ENCODE assay signal across 31 mouse cellular contexts in the genomic region with DNA sequence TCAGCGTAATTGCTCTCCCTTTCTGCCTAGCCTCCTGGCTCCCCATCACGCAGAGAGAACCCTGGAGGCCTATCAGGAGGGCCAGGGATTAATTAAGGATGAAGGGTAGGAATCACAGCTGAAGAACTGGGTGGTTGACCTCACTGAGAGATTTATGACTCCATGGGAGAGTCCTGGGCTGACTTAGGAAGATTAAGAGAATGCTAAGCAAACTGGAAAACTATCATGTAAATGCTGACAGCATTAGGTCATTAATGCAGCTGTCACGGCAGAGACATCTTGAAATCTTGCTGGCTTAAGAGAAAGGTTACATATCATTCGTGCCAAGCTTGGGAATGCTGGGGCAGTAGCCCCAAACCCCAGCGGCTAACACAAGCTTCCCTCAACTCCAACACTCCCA.
DNase-seq lines count a peak whose midpoint lies in the region; ATAC-seq lines count a peak whose summit lies in the region.
"Had no signal": no experiment of that assay in that cellular context is flagged by ENCODE, and none has a peak within 500 bp of the region (broad histone marks: within the 10 kb centered on the region; RNA-seq: fewer than 3 reads in every experiment).

No protein-coding gene starts in this region.

- DNase-seq in embryonic facial prominence, embryonic 14.5 days (ENCODE audit: low spot score), result peak; percentile 44
- DNase-seq in embryonic facial prominence, embryonic 10.5 days (ENCODE audit: low spot score), result no peak
- DNase-seq in retina, postnatal 1 day, result peak; percentile 39
- no peak for DNase-seq in retina, embryonic 14.5 days (ENCODE audit: low spot score)
- DNase-seq in fat pad, adult 2 months (ENCODE audit: extremely low read depth, low read depth, low spot score), result peak; percentile 42
- DNase-seq in skeletal muscle tissue, adult 2 months (ENCODE audit: low read depth, low spot score), result peak; percentile 18
- no peak for DNase-seq in cerebellum, adult 11 months
- DNase-seq in adipocyte (ENCODE audit: low spot score), result no peak
- DNase-seq: adrenal gland, adult 2 months; adrenal gland, postnatal 14 days; B cell, adult 2 months; cerebellum, adult 11-12 months; cerebellum, adult 8-10 months; cerebellum, postnatal 10 days; cerebellum, postnatal 36 days; gastrocnemius, postnatal 14 days; heart, adult 18-20 months; heart, postnatal 10 days; heart, postnatal 36 days had no signal

- H3K4me1 ChIP-seq in embryonic facial prominence, embryonic 14.5 days (ENCODE audit: control insufficient read depth, insufficient read depth, low read length), result peaks cover 10% of the 10 kb centered on the region; the same call in 1 of the 2 replicates
- H3K4me1 ChIP-seq in embryonic facial prominence, embryonic 10.5 days, result peaks cover 17% of the 10 kb centered on the region
- H3K4me1 ChIP-seq: forebrain, embryonic 13.5 days; heart, embryonic 15.5 days had no signal

- no peak overlapping the region for H3K9ac ChIP-seq in embryonic facial prominence, embryonic 14.5 days (ENCODE audit: low read depth, low read length)
- H3K9ac ChIP-seq: embryonic facial prominence, embryonic 12.5 days; forebrain, embryonic 13.5 days; heart, embryonic 12.5 days; heart, embryonic 15.5 days; hindbrain, embryonic 13.5 days; intestine, embryonic 15.5 days had no signal

- H3K27ac ChIP-seq in embryonic facial prominence, embryonic 14.5 days (replicated peaks; ENCODE audit: low read depth, low read length), result no peak overlapping the region
- H3K27ac ChIP-seq in embryonic facial prominence, embryonic 10.5 days (replicated peaks), result no peak overlapping the region
- H3K27ac ChIP-seq: embryonic facial prominence, embryonic 12.5 days; forebrain, embryonic 10.5 days; forebrain, embryonic 13.5 days; heart, embryonic 15.5 days; hindbrain, embryonic 10.5 days; hindbrain, embryonic 13.5 days; intestine, embryonic 15.5 days had no signal

- no peak overlapping the region for H3K4me3 ChIP-seq in embryonic facial prominence, embryonic 14.5 days (ENCODE audit: low read depth, low read length)
- no peak overlapping the region for H3K4me3 ChIP-seq in embryonic facial prominence, embryonic 10.5 days
- H3K4me3 ChIP-seq: embryonic facial prominence, embryonic 12.5 days; erythroblast, embryonic 14.5 days; forebrain, embryonic 10.5 days; forebrain, embryonic 13.5 days; heart, embryonic 12.5 days; heart, embryonic 15.5 days; hindbrain, embryonic 10.5 days; hindbrain, embryonic 13.5 days; intestine, embryonic 15.5 days had no signal

- no peak overlapping the region for H3K4me2 ChIP-seq in embryonic facial prominence, embryonic 14.5 days (ENCODE audit: low read depth, low read length)
- H3K4me2 ChIP-seq: embryonic facial prominence, embryonic 12.5 days; forebrain, embryonic 13.5 days; heart, embryonic 12.5 days; heart, embryonic 15.5 days; hindbrain, embryonic 13.5 days; intestine, embryonic 15.5 days had no signal

- ATAC-seq in embryonic facial prominence, embryonic 14.5 days (ENCODE audit: low read depth), result no peak
- ATAC-seq: CD4-positive, CD25-positive, alpha-beta regulatory T cell, adult 4 months; forebrain, embryonic 13.5 days; forebrain, embryonic 16.5 days; hindbrain, embryonic 16.5 days; intestine, embryonic 15.5 days had no signal

- no peaks in the 10 kb centered on the region for H3K36me3 ChIP-seq in embryonic facial prominence, embryonic 14.5 days (ENCODE audit: control insufficient read depth, insufficient read depth, low read length)
- no peaks in the 10 kb centered on the region for H3K36me3 ChIP-seq in embryonic facial prominence, embryonic 10.5 days (replicated peaks)
- H3K36me3 ChIP-seq: embryonic facial prominence, embryonic 12.5 days; forebrain, embryonic 10.5 days; heart, embryonic 12.5 days; heart, embryonic 15.5 days; hindbrain, embryonic 10.5 days; hindbrain, embryonic 13.5 days; intestine, embryonic 15.5 days had no signal

- no peaks in the 10 kb centered on the region for H3K9me3 ChIP-seq in embryonic facial prominence, embryonic 14.5 days (ENCODE audit: control insufficient read depth, low read length)
- H3K9me3 ChIP-seq in embryonic facial prominence, embryonic 10.5 days, result peaks cover 3% of the 10 kb centered on the region; the same call in 1 of the 2 replicates
- H3K9me3 ChIP-seq: embryonic facial prominence, embryonic 12.5 days; forebrain, embryonic 10.5 days; forebrain, embryonic 13.5 days; heart, embryonic 15.5 days; hindbrain, embryonic 10.5 days; hindbrain, embryonic 13.5 days; intestine, embryonic 15.5 days had no signal

- H3K27me3 ChIP-seq in embryonic facial prominence, embryonic 14.5 days (replicated peaks; ENCODE audit: control insufficient read depth, insufficient read depth, low read length), result no peaks in the 10 kb centered on the region
- no peaks in the 10 kb centered on the region for H3K27me3 ChIP-seq in embryonic facial prominence, embryonic 10.5 days (replicated peaks; ENCODE audit: low read depth, poor library complexity, severe bottlenecking)
- H3K27me3 ChIP-seq: embryonic facial prominence, embryonic 12.5 days; forebrain, embryonic 13.5 days; heart, embryonic 12.5 days; heart, embryonic 15.5 days; hindbrain, embryonic 13.5 days; intestine, embryonic 15.5 days had no signal

- 44% methylated on average over 5 of the region's 5 CpGs for WGBS in embryonic facial prominence, embryonic 14.5 days
- 77% methylated on average over 5 of the region's 5 CpGs for WGBS in embryonic facial prominence, embryonic 10.5 days

Comparison
In these comparisons a context has a peak if more than half of its experiments do, and no peak if none do; other contexts are left out.
1. DNase-seq: peak in embryonic facial prominence, embryonic 14.5 days (single experiment), retina, postnatal 1 day (single experiment), fat pad, adult 2 months (single experiment) and skeletal muscle tissue, adult 2 months (single experiment); none in embryonic facial prominence, embryonic 10.5 days (single experiment), retina, embryonic 14.5 days (single experiment), cerebellum, adult 11 months (single experiment) and adipocyte (single experiment).